Mouse (Mus musculus): Measurements from ENCODE around the gene Clmn. TPM values are rescaled to one million over a fixed set of nuclear protein-coding genes. Genes with fewer than 3 reads are reported as not detected.

Gene Clmn
- polyA plus RNA-seq, 1 experiment from 2014 or later: not detected

DNA sequence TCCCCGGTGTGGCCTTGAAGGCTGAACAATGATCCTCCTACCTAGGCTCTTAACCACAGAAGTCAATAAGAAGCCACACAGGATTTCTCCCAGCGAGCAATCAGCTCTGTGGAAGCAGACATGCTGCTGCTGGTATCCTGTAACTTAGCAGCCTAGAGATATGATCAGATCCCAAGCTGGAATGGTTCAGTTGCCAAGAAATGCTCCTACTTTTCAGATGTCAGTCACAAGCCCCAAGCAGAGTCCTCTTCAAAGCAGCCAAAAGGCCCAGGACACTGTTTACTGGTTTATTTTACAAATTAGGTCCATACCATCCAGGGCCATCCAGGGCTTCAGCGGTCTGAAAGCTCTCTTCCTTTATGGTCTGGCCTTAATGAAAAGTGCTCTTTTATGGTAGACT is 143.9 kb downstream of the Clmn start:
- H3K79me2 ChIP-seq (ENCODE audit: inconsistent target): no peaks in the 10 kb centered on the region; the same call in 1 of the 2 replicates
- no peak overlapping the region for H3K27ac ChIP-seq
- peaks cover 69% of the 10 kb centered on the region for H3K36me3 ChIP-seq (ENCODE audit: inconsistent target)
- no peak overlapping the region for H3K4me3 ChIP-seq (ENCODE audit: inconsistent target)
- 83% methylated on average over 3 of the region's 3 CpGs for WGBS (ENCODE audit: missing documents)

DNA sequence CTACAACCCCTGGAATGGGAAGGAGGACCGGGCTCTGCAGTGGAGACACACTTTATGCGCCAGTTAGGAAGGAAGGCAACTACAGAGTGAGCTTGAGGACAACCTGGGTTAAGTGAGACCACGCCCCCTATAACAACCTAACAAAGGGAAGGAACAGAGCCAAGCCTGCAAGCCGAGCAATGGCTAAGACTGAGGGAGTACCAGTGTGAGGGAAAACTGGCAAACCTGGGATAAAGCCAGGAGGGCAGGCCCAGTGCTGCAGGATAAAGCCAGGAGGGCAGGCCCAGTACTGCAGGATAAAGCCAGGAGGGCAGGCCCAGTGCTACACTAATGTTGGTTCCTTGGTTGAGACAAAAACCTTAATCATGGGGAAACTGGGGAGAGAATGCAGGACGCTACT is 145.9 kb downstream of the Clmn start:
- H3K36me3 ChIP-seq (ENCODE audit: inconsistent target): peaks cover 69% of the 10 kb centered on the region
- whole genome bisulfite sequencing (ENCODE audit: missing documents): 89% methylated on average over 5 of the region's 5 CpGs
- no peak overlapping the region for H3K27ac ChIP-seq
- no peak overlapping the region for H3K4me3 ChIP-seq (ENCODE audit: inconsistent target)
- H3K79me2 ChIP-seq (ENCODE audit: inconsistent target): no peaks in the 10 kb centered on the region; the same call in 1 of the 2 replicates

DNA sequence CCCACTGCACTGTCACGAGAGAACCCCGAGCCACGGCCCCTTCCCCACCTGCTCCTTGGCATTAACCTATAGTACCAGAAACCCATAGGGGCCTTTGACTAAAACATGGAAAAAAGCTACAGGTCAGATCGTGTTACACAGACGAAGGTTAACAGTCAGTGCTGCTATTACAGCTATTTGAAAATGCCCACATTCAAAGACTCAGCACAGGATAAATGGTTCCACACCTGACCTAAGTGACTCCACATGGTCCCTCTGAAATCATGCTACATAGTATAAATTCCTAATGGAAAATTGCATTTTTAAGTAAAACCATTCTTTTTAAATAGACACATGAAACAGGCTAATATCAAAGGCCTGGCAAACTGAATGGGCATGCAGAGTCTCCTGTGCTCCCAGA is 148.5 kb downstream of the Clmn start:
- H3K4me3 ChIP-seq (ENCODE audit: inconsistent target): no peak overlapping the region
- no peaks in the 10 kb centered on the region; the same call in 1 of the 2 replicates for H3K79me2 ChIP-seq (ENCODE audit: inconsistent target)
- no peak overlapping the region for H3K27ac ChIP-seq
- WGBS (ENCODE audit: missing documents): 99% methylated on average over 5 of the region's 5 CpGs
- peaks cover 69% of the 10 kb centered on the region for H3K36me3 ChIP-seq (ENCODE audit: inconsistent target)

DNA sequence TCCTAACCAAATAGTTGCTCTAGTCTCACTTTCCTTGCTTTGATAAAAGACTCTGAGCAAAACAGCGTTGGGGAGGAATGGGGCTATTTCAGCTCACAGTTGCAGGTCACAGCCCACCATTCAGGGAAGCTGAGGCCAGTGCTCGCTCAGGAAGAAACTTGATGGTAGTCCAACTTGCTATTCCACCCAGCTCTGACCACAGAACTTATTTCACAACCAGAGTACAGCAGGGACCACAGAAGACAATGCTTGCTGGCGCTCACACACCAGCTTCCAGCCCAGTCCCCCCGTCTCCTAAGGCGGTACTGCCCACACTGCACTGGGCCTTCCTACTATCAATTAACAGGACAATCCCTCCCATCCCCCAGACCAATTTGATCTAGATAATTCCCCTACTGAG is 149.4 kb downstream of the Clmn start:
- Histone ChIP-seq H3K79me2 (ENCODE audit: inconsistent target) (no peaks in the 10 kb centered on the region; the same call in 1 of the 2 replicates), H3K27ac (no peak overlapping the region), H3K36me3 (ENCODE audit: inconsistent target) (peaks cover 69% of the 10 kb centered on the region), H3K4me3 (ENCODE audit: inconsistent target) (no peak overlapping the region)
- WGBS (ENCODE audit: missing documents): 48% methylated on average over 5 of the region's 5 CpGs

Other genes starting within 250 kb of the Clmn start
- gene Dicer1, start 113.1 kb downstream of the Clmn start, polyA plus RNA-seq (2018): 16.0 to 20.5 TPM (median 20.3 TPM) in 3 replicates
- gene Syne3, start 144.7 kb upstream of the Clmn start, polyA plus RNA-seq (2018): 6.4 to 13.5 TPM (median 8.7 TPM) in 3 replicates
- gene Glrx5, start 167.6 kb upstream of the Clmn start, polyA plus RNA-seq (2018): 5.1 to 28.7 TPM (median 17.8 TPM) in 3 replicates

All from macrophage (primary cell).